Mouse (Mus musculus) liver, embryonic 16.5 days (tissue): ENCODE results near the gene Unc45b. TPM values are rescaled to one million over a fixed set of nuclear protein-coding genes. Genes with fewer than 3 reads are reported as not detected.

Experiments
- ATAC-seq: fragments of 200-750 bp; cut with Nextera tagmentation; 2 replicates; pipeline ENCODE4 v1.8.0; 2017; ENCODE audit warnings: low read depth, mild to moderate bottlenecking, moderate number of reproducible peaks, moderate library complexity
- H3K27ac ChIP-seq: fragments of 300-500 bp; sonication (generic); 2 replicates; pipeline ENCODE4 v1.5.1; 2014; ENCODE audit warnings: mild to moderate bottlenecking, low read length
- H3K27me3 ChIP-seq: fragments of 300-500 bp; sonication (generic); 2 replicates; pipeline ENCODE4 v1.6.1; 2014; ENCODE audit warnings: low read depth, low read length, mixed read lengths; ENCODE audit not compliant: control insufficient read depth, insufficient read depth
- H3K36me3 ChIP-seq: fragments of 300-500 bp; sonication (generic); 2 replicates; pipeline ENCODE4 v1.6.1; 2014; ENCODE audit warnings: mild to moderate bottlenecking; ENCODE audit not compliant: control insufficient read depth, insufficient read depth
- H3K4me1 ChIP-seq: fragments of 300-500 bp; sonication (generic); 2 replicates; pipeline ENCODE4 v1.6.1; 2014; ENCODE audit warnings: low read depth, low read length, mixed read lengths; ENCODE audit not compliant: control insufficient read depth
- H3K4me2 ChIP-seq: fragments of 300-500 bp; sonication (generic); 2 replicates; pipeline ENCODE4 v1.6.1; 2014; ENCODE audit warnings: low read depth, low read length, mixed read lengths
- H3K4me3 ChIP-seq: fragments of 300-500 bp; sonication (generic); 2 replicates; pipeline ENCODE4 v1.5.1; 2014; ENCODE audit warnings: low read depth, mild to moderate bottlenecking, low read length
- H3K9ac ChIP-seq: fragments of 300-500 bp; sonication (generic); 2 replicates; pipeline ENCODE4 v1.6.1; 2014; ENCODE audit warnings: low read depth, low read length
- H3K9me3 ChIP-seq: fragments of 300-500 bp; sonication (generic); replicated peaks from 2 replicates; pipeline ENCODE4 v1.6.1; 2016; ENCODE audit warnings: low read length; ENCODE audit not compliant: control insufficient read depth
- WGBS: fragments of 180-500 bp; shearing (Covaris S2); extraction: QIAGEN DNeasy Blood & Tissue Kit; methylation state at CpG from one replicate; pipeline ENCODE4 v1.1.7; 2014; ENCODE audit not compliant: insufficient replicate concordance; 5-methylcytosine and 5-hydroxymethylcytosine counted together
- microRNA-seq: library from miRNA; unstranded; fragments of <30 nt; microRNA quantifications from one replicate; pipeline ENCODE4, GENCODE M21; 2016
- polyA plus RNA-seq: library from polyadenylated mRNA; unstranded; fragments of >200 nt; fragmentation: Nextera tagmentation; extraction: Ambion mirVana; gene quantifications from 2 replicates; pipeline ENCODE4 v1.2.1, GENCODE M21; 2015

The Unc45b gene
- polyA plus RNA-seq, 1 experiment from 2014 or later, result 2.4 TPM

- peak within 1 kb of the TSS; percentile 54 for H3K9ac ChIP-seq
- H3K4me2 ChIP-seq, result peak within 1 kb of the TSS; percentile 67
- no peaks in the 10 kb centered on the region for H3K9me3 ChIP-seq
- no peaks in the 10 kb centered on the region for H3K27me3 ChIP-seq
- H3K4me1 ChIP-seq, result peaks cover 7% of the 10 kb centered on the region; the same call in 1 of the 2 replicates
- H3K27ac ChIP-seq, result peak within 1 kb of the TSS; percentile 59
- peak within 1 kb of the TSS; percentile 67 for H3K4me3 ChIP-seq
- H3K36me3 ChIP-seq, result no peaks in the 10 kb centered on the region
- 2% methylated on average over 14 of the region's 14 CpGs for WGBS
- 0 out of 2 replicates have a peak, but pooled peaks have one; percentile 39 for ATAC-seq
Measured at GRCm38 (mm10) chr11:82991469-82992166, 81.3 kb downstream of the Unc45b start, which contains the start of gene Slfn9. Slfn9 (minus strand) TSS chr11:82991830.

Small RNA genes within 50 kb of the gene (microRNA-seq; reads per million reads assigned to microRNA genes)
- not detected for gene Mir7679

Other genes with a start within 250 kb of the Unc45b start
- 0.18 and 0.30 TPM in 2 replicates for gene Cct6b, start 146.2 kb upstream of the Unc45b start, polyA plus RNA-seq
- 16.7 and 16.9 TPM in 2 replicates for gene Zfp830, start 146.2 kb upstream of the Unc45b start, polyA plus RNA-seq
- 7.9 and 8.4 TPM in 2 replicates for gene Lig3, start 129.4 kb upstream of the Unc45b start, polyA plus RNA-seq
- gene Rffl, start 39.3 kb upstream of the Unc45b start, polyA plus RNA-seq, result 25.8 and 26.4 TPM in 2 replicates
- 4.1 and 4.7 TPM in 2 replicates for gene Rad51d, start 19.9 kb upstream of the Unc45b start, polyA plus RNA-seq
- gene Fndc8, start 18.4 kb upstream of the Unc45b start, polyA plus RNA-seq, result 0.09 and 0.12 TPM in 2 replicates
- gene Nle1, start 2.1 kb upstream of the Unc45b start, polyA plus RNA-seq, result 9.1 and 10.7 TPM in 2 replicates
- gene Slfn5, start 40.8 kb downstream of the Unc45b start, polyA plus RNA-seq, result 1.6 TPM in 2 replicates
- gene Slfn9, start 81.3 kb downstream of the Unc45b start, polyA plus RNA-seq, result 4.5 and 5.6 TPM in 2 replicates
- gene Slfn8, start 110.3 kb downstream of the Unc45b start, polyA plus RNA-seq, result 0.40 and 0.51 TPM in 2 replicates
- gene Slfn2, start 154.6 kb downstream of the Unc45b start, polyA plus RNA-seq, result 11.2 and 11.7 TPM in 2 replicates
- 1.1 and 1.2 TPM in 2 replicates for gene Slfn1, start 206.3 kb downstream of the Unc45b start, polyA plus RNA-seq